In genomic region chr3:88944109-88944508, GRCm38 (mm10) we compare ENCODE assay signal across 34 mouse cellular contexts.
"Had no signal": no experiment of that assay in that cellular context is flagged by ENCODE, and none has a peak within 500 bp of the region (broad histone marks: within the 10 kb centered on the region; RNA-seq: fewer than 3 reads in every experiment).

No protein-coding gene starts in this region.

- H3K9ac ChIP-seq: heart, embryonic 12.5 days; heart, embryonic 13.5 days; heart, embryonic 15.5 days; hindbrain, embryonic 12.5 days; hindbrain, embryonic 13.5 days; hindbrain, embryonic 14.5 days; hindbrain, embryonic 15.5 days; intestine, embryonic 15.5 days had no signal

- ATAC-seq: hindbrain, embryonic 16.5 days; hindbrain, postnatal 0 days; inflammation-experienced regulatory T-cells, adult 6 months; intestine, embryonic 15.5 days; intestine, embryonic 16.5 days; intestine, postnatal 0 days had no signal

- H3K27me3 ChIP-seq: heart, embryonic 12.5 days; heart, embryonic 13.5 days; heart, embryonic 15.5 days; hindbrain, embryonic 12.5 days; hindbrain, embryonic 13.5 days; hindbrain, embryonic 15.5 days; intestine, embryonic 15.5 days had no signal

- H3K4me2 ChIP-seq: heart, embryonic 11.5 days; heart, embryonic 12.5 days; heart, embryonic 13.5 days; heart, embryonic 15.5 days; hindbrain, embryonic 12.5 days; hindbrain, embryonic 13.5 days; hindbrain, embryonic 14.5 days; hindbrain, embryonic 15.5 days; intestine, embryonic 15.5 days had no signal

- H3K9me3 ChIP-seq: heart, embryonic 12.5 days; heart, embryonic 13.5 days; heart, embryonic 15.5 days; hindbrain, embryonic 10.5 days; hindbrain, embryonic 12.5 days; hindbrain, embryonic 13.5 days; hindbrain, embryonic 15.5 days; intestine, embryonic 15.5 days had no signal

- DNase-seq: heart, postnatal 10 days; heart, postnatal 14 days; heart, postnatal 36 days; heart, postnatal 4 days; kidney, adult 11 months; kidney, adult 18-20 months; kidney, adult 2 months; kidney, adult 8-10 months; kidney, adult 9 months; kidney, postnatal 10 days; kidney, postnatal 14 days; kidney, postnatal 25 days; kidney, postnatal 36 days; kidney, postnatal 4 days; layer of hippocampus, adult 9-11 months; layer of hippocampus, postnatal 36 days had no signal

- H3K27ac ChIP-seq: heart, embryonic 13.5 days; heart, embryonic 15.5 days; hindbrain, embryonic 10.5 days; hindbrain, embryonic 12.5 days; hindbrain, embryonic 13.5 days; hindbrain, embryonic 14.5 days; hindbrain, embryonic 15.5 days; hindbrain, postnatal 0 days; intestine, embryonic 15.5 days; kidney, postnatal 0 days; layer of hippocampus, adult 2 months; left cerebral cortex, adult 2 months had no signal

- H3K4me3 ChIP-seq: heart, embryonic 12.5 days; heart, embryonic 13.5 days; heart, embryonic 15.5 days; hindbrain, embryonic 10.5 days; hindbrain, embryonic 12.5 days; hindbrain, embryonic 13.5 days; hindbrain, embryonic 15.5 days; intestine, embryonic 15.5 days; layer of hippocampus, adult 2 months; left cerebral cortex, adult 2 months had no signal
